Mouse (Mus musculus) CD4-positive, CD25-positive, alpha-beta regulatory T cell, adult 2 months (primary cell): ENCODE data around the gene Gpalpp1.
A peak's percentile ranks its signal among the peaks of the same experiment; 100 is the strongest.

Source experiments
- DNase-seq: peaks from one replicate; pipeline ENCODE4 v3.0.0-alpha.2; 2012; ENCODE audit warnings: low read depth, low spot score

The Gpalpp1 gene

GRCm38 (mm10) chr14:76115744-76116143 is 5.2 kb upstream of the Gpalpp1 start:
- no peak for DNase-seq

DNA sequence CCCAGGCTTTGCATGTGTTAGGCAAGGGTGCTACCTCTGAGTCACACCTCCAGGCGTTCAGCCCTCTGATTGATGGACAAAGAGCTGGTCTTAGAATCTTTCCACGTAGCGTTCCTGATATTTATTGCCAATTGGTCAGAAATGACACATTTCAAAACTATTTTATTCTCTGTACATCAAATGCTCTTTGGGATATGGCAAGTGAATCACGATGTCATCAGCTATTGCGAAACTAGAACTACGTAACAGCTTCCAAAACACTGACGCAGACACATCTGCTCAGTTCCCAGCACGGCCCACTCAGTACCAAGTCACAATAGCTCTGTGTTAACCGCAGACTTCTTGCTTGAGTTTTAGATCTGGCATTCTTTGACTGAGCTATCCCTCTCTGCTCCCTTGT is 11.0 kb downstream of the Gpalpp1 start:
- DNase-seq = no peak

GRCm38 (mm10) chr14:76097815-76098214 is 12.7 kb downstream of the Gpalpp1 start:
- DNase-seq = no peak

DNA sequence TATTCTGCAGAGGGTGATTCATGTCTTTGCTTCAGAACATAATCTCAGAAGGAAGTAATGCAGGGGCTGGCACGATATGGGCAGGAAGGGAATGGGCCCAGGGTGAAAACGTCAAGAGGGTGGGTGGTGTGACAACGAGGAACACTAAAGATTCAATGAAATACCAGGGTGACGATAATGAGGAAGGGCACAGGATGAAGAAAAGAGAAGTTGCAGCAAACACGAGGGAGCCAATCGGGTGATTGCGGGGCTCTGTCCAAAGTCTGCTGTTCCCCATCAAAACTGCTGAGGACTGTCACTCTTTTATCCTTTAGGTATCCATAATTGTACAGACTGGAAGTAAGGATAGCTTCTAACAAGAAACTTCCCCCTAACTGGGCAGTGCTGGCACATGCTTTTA is 13.3 kb downstream of the Gpalpp1 start:
- no peak for DNase-seq

DNA sequence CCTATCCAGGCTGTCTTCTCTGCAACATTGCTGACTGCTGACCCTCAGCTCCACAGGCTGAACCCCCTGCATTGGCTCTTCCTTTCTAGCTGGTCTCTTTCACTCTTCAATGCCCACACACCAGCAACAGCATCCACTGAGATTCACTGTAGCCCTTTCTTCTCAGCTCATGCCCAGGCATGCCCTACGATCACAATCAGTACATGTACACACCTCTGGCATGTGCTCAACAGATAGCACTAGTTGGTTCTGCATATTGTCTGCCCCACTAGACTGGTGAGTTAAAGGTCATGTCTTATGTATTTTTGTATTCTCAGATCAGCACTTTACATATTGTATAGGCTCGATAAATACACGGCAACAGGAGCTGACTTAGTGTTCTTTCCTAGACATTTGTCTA is 26.4 kb downstream of the Gpalpp1 start:
- DNase-seq = no peak

DNA sequence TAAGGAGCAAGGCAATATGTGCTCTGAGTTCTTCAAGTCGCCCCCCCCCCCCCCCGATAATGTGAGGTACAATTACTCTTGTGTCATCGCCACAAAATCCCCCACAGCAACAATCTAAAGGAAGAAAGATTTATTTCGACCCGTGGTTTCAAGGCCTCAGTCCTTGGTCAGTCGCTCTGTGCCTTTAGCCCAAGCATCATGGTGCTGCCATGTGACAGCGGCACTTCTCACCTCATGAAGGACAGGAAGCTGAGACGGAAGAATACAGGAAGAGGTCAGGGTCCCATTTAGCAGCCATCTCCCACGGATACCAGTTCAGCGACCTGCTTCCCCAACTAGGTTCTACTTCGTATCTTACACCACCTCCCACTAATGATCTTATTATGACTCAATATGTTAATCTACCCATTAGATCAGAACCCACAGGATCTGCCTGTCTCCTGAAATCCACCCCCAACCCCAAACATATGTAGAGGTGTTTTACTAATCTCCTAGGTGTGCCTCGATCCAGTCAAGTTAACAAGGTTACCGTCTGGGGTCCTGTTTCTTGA is 28.4 kb downstream of the Gpalpp1 start:
- DNase-seq = peak; percentile 18

DNA sequence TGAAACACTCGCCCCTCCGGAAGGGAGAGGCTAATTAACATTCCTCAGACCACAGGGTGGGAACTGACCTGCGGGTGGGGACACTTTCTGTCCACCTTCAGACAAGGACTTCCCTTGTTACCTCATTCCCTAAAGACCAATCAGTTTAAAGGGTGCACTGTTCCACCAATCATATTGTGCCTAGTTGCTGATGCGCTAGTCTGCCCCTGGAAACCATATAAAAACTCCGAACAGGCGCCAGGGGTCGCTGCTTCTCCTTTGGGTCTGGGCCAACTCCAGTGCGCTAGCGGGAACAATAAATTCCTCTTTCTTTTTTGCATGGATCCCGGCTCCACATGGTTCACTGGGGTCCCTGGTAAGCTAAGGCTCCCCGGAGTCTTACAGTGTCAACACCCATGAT is 29.1 kb downstream of the Gpalpp1 start:
- DNase-seq = no peak

GRCm38 (mm10) chr14:76077088-76077491 is 33.5 kb downstream of the Gpalpp1 start:
- peak; percentile 50 for DNase-seq

- no peak for DNase-seq
Measured at GRCm38 (mm10) chr14:76076602-76077001, 34.0 kb downstream of the Gpalpp1 start.

- no peak for DNase-seq
Measured at GRCm38 (mm10) chr14:76075721-76076120, 34.8 kb downstream of the Gpalpp1 start.

- DNase-seq = no peak
Measured at GRCm38 (mm10) chr14:76074206-76074605, 36.4 kb downstream of the Gpalpp1 start.

- DNase-seq = no peak
Measured at GRCm38 (mm10) chr14:76072626-76073025, 37.9 kb downstream of the Gpalpp1 start.

GRCm38 (mm10) chr14:76069296-76069695 is 41.3 kb downstream of the Gpalpp1 start:
- no peak for DNase-seq

GRCm38 (mm10) chr14:76068296-76068695 is 42.3 kb downstream of the Gpalpp1 start:
- no peak for DNase-seq

DNA sequence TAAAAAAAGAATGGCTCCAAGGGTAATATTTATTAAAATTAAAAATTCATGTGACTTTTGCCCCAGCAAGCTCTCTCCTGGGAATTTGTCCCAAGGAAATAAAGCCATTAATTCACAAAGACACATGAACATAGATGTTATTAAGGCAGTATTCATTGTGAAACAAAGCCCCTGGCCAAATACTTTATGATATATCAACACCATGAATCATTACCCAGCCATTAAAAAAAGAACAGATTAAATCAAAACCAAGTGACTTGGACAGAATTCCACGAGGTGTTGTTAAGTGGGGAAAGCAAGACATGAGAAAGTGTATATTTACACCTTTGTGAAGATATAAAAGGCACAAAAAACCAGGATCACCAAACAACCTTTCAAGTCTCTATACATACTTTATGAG is 43.3 kb downstream of the Gpalpp1 start:
- no peak for DNase-seq

DNA sequence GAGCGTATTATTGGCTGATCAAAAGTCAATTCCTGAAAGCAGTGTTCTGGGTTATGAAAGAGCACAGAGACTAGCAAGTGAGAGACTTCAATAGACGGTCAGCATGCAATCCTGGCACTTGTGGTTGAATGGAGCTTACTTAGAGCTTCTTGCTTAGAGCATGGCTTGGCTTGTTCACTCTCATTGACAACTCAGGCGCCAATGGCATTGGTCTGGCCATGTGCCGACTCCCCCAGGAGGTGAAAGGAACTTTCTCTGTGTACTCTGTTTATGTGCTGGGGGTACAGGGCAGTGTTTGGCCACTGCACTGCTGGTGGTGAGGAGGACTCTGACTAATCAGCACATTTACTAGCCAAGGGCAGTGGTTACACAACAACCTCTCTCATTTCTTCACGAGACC is 51.1 kb downstream of the Gpalpp1 start:
- no peak for DNase-seq

DNA sequence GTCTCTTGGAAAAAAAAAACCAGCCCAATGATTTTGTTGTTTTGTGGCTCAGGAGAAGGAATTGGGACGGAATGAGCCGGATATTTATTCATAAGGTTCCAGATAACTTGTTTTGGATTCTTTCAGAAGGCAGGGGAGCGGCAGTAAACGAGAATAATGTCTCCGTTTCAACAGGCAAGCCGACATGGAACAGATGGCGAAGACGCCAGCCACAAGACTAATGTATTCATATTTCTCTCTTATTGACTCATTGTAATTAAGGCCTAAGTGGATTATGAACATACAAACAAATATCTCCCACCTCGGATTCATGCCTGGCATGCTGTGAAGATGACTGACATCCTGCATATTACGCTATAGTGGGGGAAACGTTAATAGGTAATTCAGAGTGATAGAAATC is 56.8 kb downstream of the Gpalpp1 start:
- DNase-seq = no peak

DNA sequence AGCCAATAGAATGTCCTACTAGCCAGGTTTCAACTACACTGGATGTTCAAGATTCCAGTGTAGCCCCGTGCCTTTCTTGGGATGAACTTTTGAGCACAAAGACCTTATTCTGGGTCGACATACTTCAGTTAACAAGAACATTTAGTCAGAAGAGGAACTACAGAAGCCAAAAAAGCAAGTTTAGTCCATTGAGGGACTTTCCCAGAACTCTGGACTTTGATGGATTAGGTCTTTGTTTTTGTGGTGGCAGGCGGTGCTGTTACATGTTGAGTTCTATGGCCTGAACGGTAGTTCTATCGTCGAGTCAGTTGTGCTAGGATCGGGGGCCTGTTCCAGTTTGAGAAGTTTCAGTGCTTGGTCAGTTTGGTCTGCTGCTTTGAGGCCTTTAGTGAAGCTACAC is 58.6 kb downstream of the Gpalpp1 start:
- no peak for DNase-seq

DNA sequence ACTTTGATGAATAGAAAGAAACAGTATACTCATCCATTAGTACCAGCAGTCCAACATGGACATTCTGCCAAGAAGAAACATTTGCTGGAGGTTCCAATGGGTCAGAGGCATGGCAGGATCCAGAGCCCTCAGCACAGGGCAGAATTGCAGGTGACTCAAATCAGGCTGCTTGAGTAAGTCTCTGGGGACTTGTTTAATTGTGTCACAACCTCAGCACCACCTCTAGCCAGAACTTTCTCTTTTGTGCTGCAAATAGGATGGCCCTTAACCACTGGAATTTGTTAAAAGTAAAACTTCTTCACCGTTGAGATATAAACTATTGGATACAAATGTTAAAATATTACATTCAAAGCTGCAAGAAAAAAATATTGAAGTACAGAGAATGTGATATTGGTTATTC is 64.8 kb downstream of the Gpalpp1 start:
- DNase-seq = no peak

- no peak for DNase-seq
Measured at GRCm38 (mm10) chr14:76044164-76044557, 66.4 kb downstream of the Gpalpp1 start.

DNA sequence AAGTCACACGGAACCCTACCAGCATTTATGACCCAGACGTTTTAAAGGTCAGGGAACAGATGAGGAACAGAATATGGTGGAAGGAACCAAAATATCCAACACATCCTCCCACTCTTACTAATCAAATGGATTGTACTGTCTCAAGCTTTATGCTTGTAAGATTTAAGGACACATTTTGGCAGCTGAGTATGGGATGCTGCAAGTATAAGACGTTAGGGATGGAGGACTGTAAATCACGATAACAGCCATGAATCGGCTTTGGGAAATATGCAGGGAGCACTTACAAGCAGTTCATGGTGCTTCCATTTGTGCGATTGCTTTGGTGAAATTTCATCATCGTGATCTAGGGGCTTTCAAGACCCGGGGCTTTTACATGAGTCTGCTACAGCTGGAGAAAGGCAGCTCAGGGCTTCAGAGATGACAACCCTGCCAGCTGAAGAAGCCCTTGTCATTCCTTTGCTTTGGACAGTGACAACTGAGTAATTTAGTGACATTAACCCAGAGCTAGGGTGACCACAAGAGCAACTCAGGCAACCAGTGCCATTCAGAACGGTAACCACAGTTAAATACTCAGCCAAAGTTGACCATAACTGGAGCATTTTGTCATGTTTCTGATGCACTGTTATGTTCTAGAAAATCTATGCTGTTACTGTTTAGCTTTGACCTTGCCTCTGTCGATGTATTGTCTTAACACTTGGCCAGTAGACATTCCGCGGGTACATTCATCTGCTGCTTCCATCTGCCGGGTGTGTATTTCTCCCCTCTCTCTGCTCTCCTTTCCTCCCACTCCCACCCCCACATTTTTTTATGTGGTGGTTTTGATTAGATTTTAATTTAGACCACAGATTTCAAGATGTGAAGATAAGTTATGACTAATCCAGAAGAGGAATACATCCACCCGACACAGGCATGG is 67.1 kb downstream of the Gpalpp1 start:
- DNase-seq = no peak
